Mouse (Mus musculus): ENCODE measurements at regions not wholly inside any gene's neighbourhood (a gene's known extent, or its start where the extent isn't known, plus 50 kb on each side); places are given as distances from the start of the nearest gene placed in this dataset.

GRCm38 (mm10) chr10:22997571-22997970 is 177.6 kb upstream of the Tcf21 start:
- H3K4me1 ChIP-seq (replicated peaks), result no peaks in the 10 kb centered on the region
- 0 out of 2 replicates have a peak, but pooled peaks cover 6% of the 10 kb centered on the region for H3K9me3 ChIP-seq (replicated peaks)
- H3K4me3 ChIP-seq, result no peak overlapping the region
- H3K27ac ChIP-seq (ENCODE audit: poor library complexity, severe bottlenecking), result no peak overlapping the region
- 83% methylated on average over 5 of the region's 5 CpGs for WGBS
- no peaks in the 10 kb centered on the region for H3K27me3 ChIP-seq (replicated peaks)
- no peaks in the 10 kb centered on the region for H3K36me3 ChIP-seq
- ATAC-seq (ENCODE audit: insufficient number of reproducible peaks, low FRiP score), result no peak
- no peak overlapping the region for H3K9ac ChIP-seq
- no peak overlapping the region for H3K4me2 ChIP-seq

- no peak overlapping the region for H3K9ac ChIP-seq
- 81% methylated on average over 3 of the region's 3 CpGs for WGBS
- H3K27me3 ChIP-seq (replicated peaks), result no peaks in the 10 kb centered on the region
- H3K4me2 ChIP-seq, result no peak overlapping the region
- H3K27ac ChIP-seq (ENCODE audit: poor library complexity, severe bottlenecking), result no peak overlapping the region
- 0 out of 2 replicates have a peak, but pooled peaks cover 6% of the 10 kb centered on the region for H3K9me3 ChIP-seq (replicated peaks)
- no peak overlapping the region for H3K4me3 ChIP-seq
- no peak for ATAC-seq (ENCODE audit: insufficient number of reproducible peaks, low FRiP score)
- no peaks in the 10 kb centered on the region for H3K36me3 ChIP-seq
- no peaks in the 10 kb centered on the region for H3K4me1 ChIP-seq (replicated peaks)
Measured at GRCm38 (mm10) chr10:22993158-22993557, 173.2 kb upstream of the Tcf21 start.

GRCm38 (mm10) chr10:22981798-22982197 is 161.8 kb upstream of the Tcf21 start:
- Histone ChIP-seq H3K4me1 (replicated peaks) (0 out of 2 replicates have a peak, but pooled peaks cover 5% of the 10 kb centered on the region), H3K36me3 (no peaks in the 10 kb centered on the region), H3K27me3 (replicated peaks) (no peaks in the 10 kb centered on the region), H3K9me3 (replicated peaks) (no peaks in the 10 kb centered on the region), H3K9ac (no peak overlapping the region), H3K27ac (ENCODE audit: poor library complexity, severe bottlenecking) (no peak overlapping the region), H3K4me3 (no peak overlapping the region), H3K4me2 (no peak overlapping the region)
- WGBS, result 34% methylated on average over 6 of the region's 6 CpGs
- ATAC-seq (ENCODE audit: insufficient number of reproducible peaks, low FRiP score), result no peak

GRCm38 (mm10) chr10:22978442-22978841 is 158.5 kb upstream of the Tcf21 start:
- Histone ChIP-seq H3K4me2 (no peak overlapping the region), H3K4me1 (replicated peaks) (0 out of 2 replicates have a peak, but pooled peaks cover 5% of the 10 kb centered on the region), H3K9me3 (replicated peaks) (no peaks in the 10 kb centered on the region), H3K4me3 (no peak overlapping the region), H3K9ac (no peak overlapping the region), H3K36me3 (no peaks in the 10 kb centered on the region), H3K27me3 (replicated peaks) (no peaks in the 10 kb centered on the region), H3K27ac (ENCODE audit: poor library complexity, severe bottlenecking) (no peak overlapping the region)
- WGBS, result 80% methylated on average over 7 of the region's 7 CpGs
- no peak for ATAC-seq (ENCODE audit: insufficient number of reproducible peaks, low FRiP score)

GRCm38 (mm10) chr10:22956956-22957355 is 137.0 kb upstream of the Tcf21 start:
- ATAC-seq (ENCODE audit: insufficient number of reproducible peaks, low FRiP score), result no peak
- Histone ChIP-seq H3K27ac (ENCODE audit: poor library complexity, severe bottlenecking) (no peak overlapping the region), H3K36me3 (no peaks in the 10 kb centered on the region), H3K4me1 (replicated peaks) (no peaks in the 10 kb centered on the region), H3K9ac (no peak overlapping the region), H3K4me2 (no peak overlapping the region), H3K4me3 (no peak overlapping the region), H3K9me3 (replicated peaks) (no peaks in the 10 kb centered on the region), H3K27me3 (replicated peaks) (no peaks in the 10 kb centered on the region)
- 78% methylated on average over 7 of the region's 7 CpGs for WGBS

- Histone ChIP-seq H3K4me3 (no peak overlapping the region), H3K9me3 (replicated peaks) (0 out of 2 replicates have a peak, but pooled peaks cover 2% of the 10 kb centered on the region), H3K9ac (no peak overlapping the region), H3K4me2 (no peak overlapping the region), H3K27me3 (replicated peaks) (no peaks in the 10 kb centered on the region), H3K36me3 (no peaks in the 10 kb centered on the region), H3K27ac (ENCODE audit: poor library complexity, severe bottlenecking) (no peak overlapping the region), H3K4me1 (replicated peaks) (no peaks in the 10 kb centered on the region)
- 57% methylated on average over 6 of the region's 6 CpGs for WGBS
- ATAC-seq (ENCODE audit: insufficient number of reproducible peaks, low FRiP score), result no peak
Measured at GRCm38 (mm10) chr10:22953283-22953682, 133.3 kb upstream of the Tcf21 start.

- Histone ChIP-seq H3K36me3 (no peaks in the 10 kb centered on the region), H3K27ac (ENCODE audit: poor library complexity, severe bottlenecking) (no peak overlapping the region), H3K4me3 (no peak overlapping the region), H3K9ac (no peak overlapping the region), H3K4me2 (no peak overlapping the region), H3K27me3 (replicated peaks) (no peaks in the 10 kb centered on the region), H3K9me3 (replicated peaks) (no peaks in the 10 kb centered on the region), H3K4me1 (replicated peaks) (no peaks in the 10 kb centered on the region)
- no peak for ATAC-seq (ENCODE audit: insufficient number of reproducible peaks, low FRiP score)
- WGBS, result 95% methylated on average over 1 of the region's 1 CpGs
Measured at GRCm38 (mm10) chr10:22944247-22944646, 124.3 kb upstream of the Tcf21 start.

- ATAC-seq (ENCODE audit: insufficient number of reproducible peaks, low FRiP score), result no peak
- Histone ChIP-seq H3K4me3 (no peak overlapping the region), H3K27ac (ENCODE audit: poor library complexity, severe bottlenecking) (no peak overlapping the region), H3K27me3 (replicated peaks) (no peaks in the 10 kb centered on the region), H3K36me3 (no peaks in the 10 kb centered on the region), H3K4me1 (replicated peaks) (0 out of 2 replicates have a peak, but pooled peaks cover 5% of the 10 kb centered on the region), H3K4me2 (no peak overlapping the region), H3K9ac (no peak overlapping the region), H3K9me3 (replicated peaks) (no peaks in the 10 kb centered on the region)
- 84% methylated on average over 8 of the region's 8 CpGs for WGBS
Measured at GRCm38 (mm10) chr10:22927977-22928376, 108.0 kb upstream of the Tcf21 start.

- no peak overlapping the region for H3K4me2 ChIP-seq
- H3K4me1 ChIP-seq (replicated peaks), result 0 out of 2 replicates have a peak, but pooled peaks cover 5% of the 10 kb centered on the region
- H3K9ac ChIP-seq, result no peak overlapping the region
- no peaks in the 10 kb centered on the region for H3K27me3 ChIP-seq (replicated peaks)
- no peak overlapping the region for H3K4me3 ChIP-seq
- WGBS, result 8% methylated on average over 5 of the region's 5 CpGs
- no peaks in the 10 kb centered on the region for H3K9me3 ChIP-seq (replicated peaks)
- ATAC-seq (ENCODE audit: insufficient number of reproducible peaks, low FRiP score), result no peak
- no peak overlapping the region for H3K27ac ChIP-seq (ENCODE audit: poor library complexity, severe bottlenecking)
- H3K36me3 ChIP-seq, result no peaks in the 10 kb centered on the region
Measured at GRCm38 (mm10) chr10:22926099-22926498, 106.1 kb upstream of the Tcf21 start.

GRCm38 (mm10) chr10:22921035-22921965 is 101.3 kb upstream of the Tcf21 start:
- no peaks in the 10 kb centered on the region for H3K9me3 ChIP-seq (replicated peaks)
- H3K9ac ChIP-seq, result no peak overlapping the region
- H3K4me2 ChIP-seq, result no peak overlapping the region
- WGBS, result 50% methylated on average over 11 of the region's 11 CpGs
- no peak overlapping the region for H3K4me3 ChIP-seq
- no peaks in the 10 kb centered on the region for H3K27me3 ChIP-seq (replicated peaks)
- 0 out of 2 replicates have a peak, but pooled peaks cover 3% of the 10 kb centered on the region for H3K4me1 ChIP-seq (replicated peaks)
- no peaks in the 10 kb centered on the region for H3K36me3 ChIP-seq
- H3K27ac ChIP-seq (ENCODE audit: poor library complexity, severe bottlenecking), result 0 out of 2 replicates have a peak overlapping the region, but pooled peaks have one; percentile 17
- no peak for ATAC-seq (ENCODE audit: insufficient number of reproducible peaks, low FRiP score)

GRCm38 (mm10) chr10:22919869-22920268 is 99.9 kb upstream of the Tcf21 start:
- Histone ChIP-seq H3K4me1 (replicated peaks) (0 out of 2 replicates have a peak, but pooled peaks cover 3% of the 10 kb centered on the region), H3K27me3 (replicated peaks) (no peaks in the 10 kb centered on the region), H3K36me3 (no peaks in the 10 kb centered on the region), H3K4me2 (no peak overlapping the region), H3K9me3 (replicated peaks) (no peaks in the 10 kb centered on the region), H3K4me3 (no peak overlapping the region), H3K27ac (ENCODE audit: poor library complexity, severe bottlenecking) (no peak overlapping the region), H3K9ac (no peak overlapping the region)
- WGBS, result 57% methylated on average over 1 of the region's 1 CpGs
- no peak for ATAC-seq (ENCODE audit: insufficient number of reproducible peaks, low FRiP score)

All from heart, embryonic 12.5 days (tissue).